Mouse (Mus musculus) liver, embryonic 13.5 days (tissue): ENCODE data around the gene Ltv1. TPM values are rescaled to one million over a fixed set of nuclear protein-coding genes. Genes with fewer than 3 reads are reported as not detected.

Experiments used
- polyA plus RNA-seq: library from polyadenylated mRNA; unstranded; fragments of >200 nt; fragmentation: Nextera tagmentation; extraction: Ambion mirVana; gene quantifications from 2 replicates; pipeline ENCODE4 v1.2.1, GENCODE M21; 2015

Ltv1 gene
- polyA plus RNA-seq, 1 experiment from 2014 or later, result 54.5 TPM

Other genes with a start within 250 kb of the Ltv1 start
- gene Stx11, start 228.9 kb downstream of the Ltv1 start, polyA plus RNA-seq, result 12.5 and 13.6 TPM in 2 replicates
- gene Sf3b5, start 187.8 kb downstream of the Ltv1 start, polyA plus RNA-seq, result 26.0 and 28.3 TPM in 2 replicates
- 26.6 and 31.7 TPM in 2 replicates for gene Plagl1, start 132.7 kb downstream of the Ltv1 start, polyA plus RNA-seq
- gene Zc2hc1b, start 15.1 kb downstream of the Ltv1 start, polyA plus RNA-seq, result not detected in 2 replicates